Mouse (Mus musculus) heart, adult 2 months (tissue): ENCODE data around the gene Cubn.
A peak's percentile ranks its signal among the peaks of the same experiment; 100 is the strongest.

Source experiments
- EP300 ChIP-seq: fragments of 200-500 bp; IDR thresholded peaks from 2 replicates; pipeline ENCODE4 v1.6.1; 2011; ENCODE audit warnings: low read depth, low read length, control low read depth; ENCODE audit not compliant: insufficient read depth
- POLR2A ChIP-seq: fragments of 200-500 bp; IDR thresholded peaks from 2 replicates; pipeline ENCODE4 v1.6.1; 2011; ENCODE audit warnings: mild to moderate bottlenecking, low read depth, low read length, control low read depth; ENCODE audit not compliant: insufficient read depth

- peak; percentile 39; the same call in 1 of the 2 replicates for TF ChIP-seq POLR2A
- TF ChIP-seq EP300, result peak; percentile 88
Measured at GRCm38 (mm10) chr2:13384775-13385541, 106.7 kb downstream of the Cubn start.
